Mouse (Mus musculus) yolk sac, embryonic 10.5 days (tissue): ENCODE data around the gene Etv6.

Experiments used
- DNase-seq: peaks from one replicate; pipeline ENCODE4 v3.0.0-alpha.2; 2017; ENCODE audit warnings: low spot score

The Etv6 gene

DNA sequence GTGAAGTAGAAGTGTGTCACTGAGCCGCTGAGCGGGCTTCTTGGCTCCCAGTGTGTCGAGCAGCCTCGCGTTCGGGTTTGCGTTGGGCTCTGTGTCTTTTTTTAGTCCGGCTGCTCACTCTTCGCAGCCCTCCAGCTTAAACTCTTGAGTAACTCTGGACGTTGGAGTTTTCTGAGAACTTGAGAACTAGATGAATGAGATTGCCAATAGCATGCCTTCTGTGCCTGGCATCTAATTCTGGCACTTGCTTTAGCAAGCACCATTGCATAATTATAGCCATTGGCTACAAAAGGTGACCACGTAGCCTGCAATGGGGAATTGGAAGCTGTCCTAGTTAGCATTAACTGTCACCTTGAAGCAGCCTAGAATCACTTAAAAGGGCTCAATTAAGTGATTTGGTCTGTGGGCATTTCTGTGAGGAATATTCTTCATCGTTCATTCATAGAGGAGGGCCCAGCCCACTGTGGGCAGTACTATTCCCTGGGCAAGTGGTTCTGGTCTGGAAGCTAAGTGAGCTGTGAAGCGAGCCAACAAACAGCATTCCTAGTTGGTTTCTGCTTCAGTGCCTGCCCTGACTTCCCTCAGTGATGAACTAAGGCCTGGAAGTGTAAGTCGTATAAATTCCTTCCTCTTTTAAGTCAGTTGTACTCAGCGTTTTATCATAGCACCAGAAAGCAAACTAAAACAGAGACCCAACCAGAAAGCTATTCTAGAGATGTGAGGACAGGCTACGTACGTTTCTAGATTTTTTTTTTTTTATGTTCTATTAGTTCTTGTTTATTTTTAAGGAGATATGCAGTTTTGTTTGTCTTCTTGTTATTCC, 136.6 kb downstream of the Etv6 start:
- DNase-seq, result no peak

DNA sequence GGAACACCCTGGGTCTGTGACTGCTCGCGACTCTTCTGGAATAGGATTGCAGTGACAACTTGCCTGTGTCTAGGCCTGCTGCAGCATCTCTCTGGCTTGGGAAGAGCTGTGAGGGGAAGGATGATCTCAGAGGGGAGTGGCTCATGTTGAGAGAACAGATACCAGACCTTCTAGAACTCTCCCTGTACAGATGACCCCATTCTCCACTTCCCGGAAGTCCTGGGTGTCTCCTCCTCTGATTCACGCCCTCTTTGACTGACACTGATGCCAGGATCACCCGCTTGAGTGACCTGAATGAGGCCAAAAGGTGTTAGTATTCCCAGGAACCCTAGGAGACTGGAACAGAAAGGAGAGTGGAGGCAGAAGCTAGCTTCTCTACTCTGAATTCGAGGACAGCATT, 137.9 kb downstream of the Etv6 start:
- no peak for DNase-seq

DNA sequence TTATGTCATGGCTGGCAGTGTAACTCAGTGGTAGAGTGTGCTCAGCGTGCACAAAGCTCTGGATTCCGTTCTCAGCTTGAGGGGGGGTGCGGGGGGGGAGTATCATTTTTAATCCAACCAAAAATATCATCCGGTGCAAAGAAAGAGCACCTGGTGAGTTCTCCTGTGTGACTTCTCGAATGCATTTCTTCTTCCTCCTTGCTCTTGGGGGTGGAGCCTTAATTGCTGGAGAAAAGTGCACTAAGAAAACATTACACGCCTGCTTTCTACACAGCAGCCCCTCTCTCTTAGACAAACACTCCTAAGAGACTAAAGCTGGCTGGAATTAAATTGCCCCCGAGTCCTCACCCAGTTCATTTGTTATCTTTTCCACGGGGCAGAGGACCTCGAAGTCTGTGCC, 139.6 kb downstream of the Etv6 start:
- DNase-seq, result no peak

DNA sequence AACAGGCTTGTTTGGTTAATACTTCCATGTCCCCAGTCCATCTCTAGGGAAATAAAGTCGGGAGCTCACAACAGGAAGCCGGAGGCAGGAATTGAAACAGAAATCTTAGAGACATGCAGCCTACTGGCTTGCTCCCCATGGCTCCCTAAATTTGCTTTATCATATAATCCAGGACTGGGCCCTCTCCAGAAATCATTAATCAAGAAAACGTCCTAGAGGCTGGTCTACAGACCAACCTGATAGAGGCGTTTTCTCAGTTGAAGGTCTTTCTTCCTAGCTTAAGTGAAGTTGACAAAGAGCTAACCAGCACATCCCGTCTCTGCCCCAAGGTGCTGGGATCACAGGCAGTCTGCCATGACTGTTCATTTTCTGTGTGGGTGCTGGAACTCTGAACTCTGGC, 141.7 kb downstream of the Etv6 start:
- no peak for DNase-seq

DNA sequence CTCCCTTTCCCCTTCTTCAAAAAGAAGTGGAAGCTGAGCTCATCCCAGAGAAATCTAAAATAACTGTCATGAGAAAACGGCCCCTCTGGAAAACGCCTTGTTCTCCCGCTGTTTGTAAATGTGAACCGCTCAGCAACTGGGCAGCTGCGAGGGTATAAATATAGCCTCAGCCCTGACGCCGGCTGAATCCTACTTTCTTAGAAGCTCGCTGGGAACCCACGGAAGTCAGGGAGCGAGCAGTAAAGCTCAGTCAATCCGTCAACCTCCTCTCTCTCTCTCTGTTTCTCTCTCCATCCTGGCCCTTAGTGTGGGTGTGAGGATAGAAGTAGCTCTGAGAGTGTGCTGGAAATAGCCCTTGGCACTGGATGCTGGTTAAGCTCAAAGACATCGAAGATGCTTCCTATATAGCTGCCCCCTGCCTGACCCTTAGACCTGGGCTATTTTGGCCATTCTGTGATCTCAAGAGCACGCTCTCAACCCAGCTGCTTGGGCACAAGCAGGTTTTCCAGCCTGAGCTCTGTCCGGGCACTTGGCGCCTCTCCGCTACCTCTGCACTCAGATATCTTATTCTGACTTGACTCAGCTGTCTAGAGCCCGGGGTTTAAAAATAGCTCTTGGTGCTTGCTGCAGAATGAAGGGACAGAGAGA, 146.9 kb downstream of the Etv6 start:
- no peak for DNase-seq

DNA sequence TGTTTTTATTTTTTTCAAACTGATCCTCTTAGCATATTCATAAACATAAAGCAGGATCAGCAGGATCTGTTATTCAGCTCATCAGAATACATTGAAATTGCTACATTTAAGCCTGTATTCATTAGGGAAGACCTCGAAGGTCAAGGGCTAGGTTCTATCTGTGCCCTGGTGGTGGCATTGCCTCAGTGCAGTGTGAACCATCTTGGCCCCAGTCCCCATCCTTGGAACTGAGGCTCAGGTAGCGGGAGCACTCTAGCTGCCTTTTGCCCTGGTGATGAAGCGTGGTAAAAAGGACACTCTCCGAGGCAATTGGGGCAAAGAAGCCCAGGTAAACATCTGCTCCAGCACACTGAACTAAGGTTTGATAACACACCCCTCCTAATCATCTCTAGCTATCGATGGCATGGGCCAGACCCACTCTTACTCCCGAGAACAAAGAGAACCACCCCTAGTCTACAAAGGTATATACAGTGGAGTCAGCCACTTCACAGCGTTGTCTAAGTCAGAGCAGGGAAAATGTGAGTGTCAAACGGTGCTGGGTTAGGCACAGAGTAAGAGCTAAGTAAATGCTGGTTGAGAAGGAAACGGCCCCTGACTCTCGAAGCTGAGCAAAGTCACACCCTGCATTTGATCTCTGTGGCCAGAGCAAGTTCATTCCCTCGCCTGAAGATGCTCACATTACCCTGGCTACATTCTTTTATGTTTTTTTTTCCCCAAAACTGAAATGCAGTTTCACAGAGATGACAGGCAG, 148.3 kb downstream of the Etv6 start:
- DNase-seq, result no peak

DNA sequence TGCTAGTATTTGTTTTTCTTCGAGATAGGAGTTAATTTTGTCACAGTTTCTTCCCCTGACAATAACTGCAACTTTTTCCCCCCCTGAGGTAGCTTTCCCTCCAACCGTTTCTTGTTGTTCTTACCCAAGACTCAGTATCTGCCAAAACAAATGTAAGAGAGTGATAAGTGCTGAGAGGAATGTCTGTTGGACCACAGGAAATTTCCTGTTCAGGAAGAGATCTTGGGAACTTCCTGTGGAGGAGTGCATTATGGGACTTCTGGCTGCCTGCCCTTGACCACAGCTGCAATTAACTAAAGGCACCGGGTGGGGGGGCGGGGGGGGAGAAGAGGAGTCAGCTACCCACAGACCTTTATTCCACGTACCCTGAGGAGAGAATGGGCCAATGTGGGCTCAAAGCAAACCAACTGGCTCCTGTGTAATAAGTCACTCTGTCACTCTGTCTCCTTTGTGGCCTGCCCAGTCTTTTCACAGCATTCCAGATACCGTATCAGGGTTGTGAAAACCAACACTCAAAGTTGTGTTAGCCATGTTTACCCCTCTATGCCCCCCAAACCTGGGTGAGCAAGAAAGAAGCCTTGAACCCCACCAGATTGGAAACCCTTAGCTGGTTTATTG, 150.9 kb downstream of the Etv6 start:
- DNase-seq, result no peak

DNA sequence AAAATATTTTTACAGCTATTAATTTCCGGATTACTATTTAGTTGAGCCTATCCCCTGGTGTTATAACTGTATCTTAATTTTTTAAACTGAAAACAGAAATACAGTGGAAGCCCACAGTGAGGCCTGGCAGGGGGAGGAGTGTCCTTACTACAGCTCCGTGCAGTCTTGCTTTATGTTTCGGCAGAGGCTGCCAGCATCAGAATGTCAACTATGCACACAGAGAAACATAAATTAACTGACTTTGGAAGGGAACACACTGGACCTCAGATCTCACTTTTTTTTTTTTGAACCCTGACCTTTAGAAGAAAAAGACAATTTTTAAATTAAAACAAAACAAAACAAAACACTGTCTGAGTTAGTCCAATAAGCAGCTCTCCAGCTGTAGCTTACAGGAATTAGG, 153.2 kb downstream of the Etv6 start:
- no peak for DNase-seq

DNA sequence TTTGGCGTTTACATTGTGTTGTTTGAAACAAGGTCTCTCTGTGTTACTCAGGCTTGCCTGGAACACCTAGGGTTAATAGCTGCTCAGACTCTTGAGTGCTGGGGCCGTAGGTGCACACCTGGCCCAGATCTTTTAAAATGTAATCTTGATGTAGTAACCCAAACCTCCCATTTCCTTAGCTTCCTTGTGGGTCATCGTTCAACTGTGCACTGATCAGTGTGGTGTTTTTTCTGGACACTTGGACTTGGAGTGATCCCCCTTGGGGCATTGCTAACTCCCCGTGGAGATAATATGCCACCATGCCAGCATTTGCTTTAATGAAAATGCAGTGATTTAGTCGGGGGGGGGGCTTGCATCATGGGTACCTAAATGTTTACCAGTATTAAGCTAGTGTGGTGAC, 153.7 kb downstream of the Etv6 start:
- DNase-seq, result no peak

DNA sequence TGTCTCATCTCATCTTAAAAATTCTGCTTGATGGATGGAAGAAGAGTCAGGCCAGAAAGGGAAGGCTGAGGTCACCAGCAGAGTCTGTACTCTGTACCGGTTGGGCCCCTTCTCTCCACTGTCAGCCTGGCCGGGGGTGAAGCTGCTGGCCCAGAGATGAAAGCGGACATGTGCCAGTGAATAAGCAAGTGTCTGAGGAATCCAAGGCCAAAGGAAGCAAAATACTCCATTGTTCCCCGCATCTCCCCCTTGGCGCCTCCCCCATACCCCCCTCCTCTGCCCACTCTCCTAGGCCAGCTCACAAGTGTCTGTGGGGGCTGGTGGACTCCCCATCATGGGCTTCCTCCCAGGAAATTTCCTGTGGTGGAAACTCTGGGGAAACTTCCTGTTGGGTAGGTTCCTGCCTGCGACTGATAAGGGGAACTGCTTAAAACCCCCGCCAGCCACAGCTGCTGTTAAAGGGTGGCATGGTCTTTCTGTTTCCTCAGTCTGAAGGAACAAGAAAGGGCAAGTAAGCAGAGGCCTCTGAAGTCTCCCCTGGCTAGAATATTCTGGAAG, 154.2 kb downstream of the Etv6 start:
- DNase-seq, result peak; percentile 24

DNA sequence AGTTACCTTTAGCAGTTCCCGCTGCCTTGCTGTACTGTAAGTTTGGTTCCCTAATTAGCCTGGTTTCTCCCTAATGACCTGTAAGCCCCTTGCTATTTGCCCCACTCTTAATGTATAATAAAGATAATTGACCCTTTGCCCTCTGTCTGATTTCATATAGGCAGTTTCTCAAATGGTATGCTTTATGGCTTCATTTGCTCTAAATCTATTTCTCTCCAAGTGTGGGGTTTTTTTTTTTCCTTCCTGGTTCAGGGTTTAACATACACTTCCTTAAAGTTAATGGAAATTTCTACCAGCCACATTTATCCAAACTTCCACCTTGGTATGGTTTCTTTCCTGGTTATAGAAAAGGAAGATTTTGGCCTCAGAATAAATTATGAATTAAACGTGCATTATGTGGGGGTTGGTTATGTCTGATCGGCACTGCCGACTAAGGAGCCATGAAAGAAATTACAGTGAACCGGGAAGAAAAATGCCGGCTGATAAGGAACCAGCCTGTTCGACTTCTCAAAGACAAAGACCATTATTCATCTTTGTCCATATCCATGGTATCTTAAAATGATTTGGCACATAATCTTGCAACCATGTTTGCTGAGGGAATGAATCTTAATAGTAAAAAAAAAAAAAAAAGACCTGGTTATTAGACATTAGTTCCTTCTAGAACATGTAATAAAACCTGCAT, 155.2 kb downstream of the Etv6 start:
- DNase-seq, result no peak

DNA sequence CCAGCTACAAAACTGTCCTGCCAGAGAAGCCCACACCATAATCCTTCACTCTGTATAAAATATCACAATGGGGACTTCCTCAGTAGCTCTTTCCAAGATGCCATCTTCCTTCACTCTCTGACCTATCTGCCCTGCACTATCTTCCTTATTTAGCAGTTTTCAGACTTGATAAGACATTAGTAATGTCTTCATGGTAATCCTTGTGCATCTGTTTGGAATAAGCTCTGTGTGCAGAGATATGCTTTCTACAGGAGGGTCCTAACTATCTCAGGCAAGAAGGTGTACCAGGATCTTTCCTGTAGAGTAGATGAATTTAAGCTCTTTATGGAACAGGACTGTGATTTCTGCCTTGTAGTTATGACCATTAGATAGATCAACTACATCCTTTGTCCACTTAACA, 157.2 kb downstream of the Etv6 start:
- no peak for DNase-seq

DNA sequence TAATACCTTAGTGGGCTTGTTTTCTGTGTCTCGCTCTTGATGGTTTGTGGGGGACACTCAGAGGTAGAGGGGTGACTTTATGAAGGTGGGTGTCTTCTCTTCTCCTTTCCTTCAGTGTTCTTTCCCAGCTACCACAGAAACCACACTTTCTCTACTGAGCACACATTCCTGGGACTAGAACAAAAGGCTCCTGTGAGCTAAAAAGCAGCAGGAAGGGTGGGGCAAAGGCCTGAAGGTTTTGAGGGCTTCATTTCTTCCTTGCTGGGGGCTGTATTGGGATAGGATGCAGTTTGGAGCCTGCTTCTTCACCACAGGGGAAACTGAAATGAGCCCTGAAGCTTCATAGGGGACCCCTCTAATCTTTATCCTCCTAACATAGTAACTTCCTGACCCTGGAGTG, 164.4 kb downstream of the Etv6 start:
- DNase-seq, result no peak

DNA sequence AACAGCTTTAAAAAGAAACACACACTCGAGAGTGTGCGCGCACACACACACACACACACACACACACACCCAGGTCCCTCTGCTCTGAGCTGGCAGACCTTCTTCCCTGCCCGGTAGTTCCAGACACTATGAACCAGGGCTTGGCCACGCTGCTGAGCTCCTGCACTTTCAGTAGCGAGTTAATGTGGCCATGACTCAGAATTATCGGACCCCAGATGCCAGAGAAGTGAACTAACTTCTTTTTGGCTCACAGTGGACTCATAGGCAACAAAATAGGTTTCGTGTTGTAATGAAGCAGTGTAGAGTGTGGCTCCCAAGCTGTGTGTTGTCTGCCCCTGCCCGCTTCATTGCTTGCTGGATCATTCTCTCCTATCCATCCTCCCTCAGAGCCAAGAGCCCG, 165.1 kb downstream of the Etv6 start:
- DNase-seq, result no peak

DNA sequence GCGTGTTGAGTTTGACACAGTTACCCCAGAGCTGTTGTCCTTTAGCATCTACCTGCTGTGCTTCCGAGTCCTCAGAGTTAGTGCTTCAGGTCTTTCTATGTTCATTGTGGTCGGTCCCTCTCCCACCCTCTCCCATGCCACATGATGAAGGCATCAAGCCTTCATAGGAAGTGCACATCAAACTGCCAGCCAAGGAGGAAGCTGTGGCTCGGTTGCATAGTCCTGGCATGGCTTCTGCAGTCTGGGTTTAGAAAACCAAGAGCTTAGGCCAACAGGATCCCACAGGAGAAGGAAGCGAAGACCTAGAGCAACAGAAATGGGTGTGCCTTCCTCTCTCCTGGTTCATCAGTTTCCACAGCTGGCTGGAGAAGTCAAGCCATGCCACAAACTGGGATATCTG, 166.7 kb downstream of the Etv6 start:
- DNase-seq, result no peak

DNA sequence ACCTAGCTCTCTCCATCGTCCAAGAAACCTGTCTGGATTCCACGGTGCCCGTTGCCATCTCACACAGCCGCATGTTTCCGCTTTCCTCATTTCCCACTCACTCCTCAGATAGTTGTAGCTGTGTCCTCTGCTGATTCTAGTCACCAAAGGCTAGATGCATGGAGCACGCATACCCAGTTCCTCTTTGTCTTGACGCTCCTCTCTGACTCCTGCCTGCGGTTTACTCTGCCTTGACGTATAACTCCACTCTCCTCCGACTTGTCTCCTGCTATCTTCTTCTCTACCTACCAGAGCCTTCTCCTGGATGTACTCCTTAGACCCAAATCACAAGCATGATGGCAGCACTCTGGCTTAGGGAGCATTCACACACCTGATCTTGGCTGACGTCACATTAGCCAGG, 169.7 kb downstream of the Etv6 start:
- DNase-seq, result no peak

DNA sequence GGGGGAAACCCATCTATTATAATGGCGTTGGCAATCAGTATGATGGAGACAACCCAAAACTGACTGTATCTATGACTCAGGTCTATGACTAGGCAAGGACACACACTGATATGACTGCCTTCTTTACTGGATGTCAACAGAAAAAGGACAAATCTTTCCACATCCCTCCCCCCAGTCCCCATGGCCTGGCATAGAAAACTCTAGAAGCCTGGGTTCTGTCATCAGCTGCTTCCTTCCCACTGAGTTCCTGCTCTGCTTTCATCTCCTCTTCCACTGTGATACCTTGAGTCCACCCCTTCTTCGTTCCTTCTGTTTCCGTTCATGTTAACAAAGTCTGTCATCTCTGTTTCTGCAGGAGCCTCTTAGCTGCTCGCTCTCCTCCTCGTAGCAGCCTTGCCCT, 170.2 kb downstream of the Etv6 start:
- DNase-seq, result no peak

DNA sequence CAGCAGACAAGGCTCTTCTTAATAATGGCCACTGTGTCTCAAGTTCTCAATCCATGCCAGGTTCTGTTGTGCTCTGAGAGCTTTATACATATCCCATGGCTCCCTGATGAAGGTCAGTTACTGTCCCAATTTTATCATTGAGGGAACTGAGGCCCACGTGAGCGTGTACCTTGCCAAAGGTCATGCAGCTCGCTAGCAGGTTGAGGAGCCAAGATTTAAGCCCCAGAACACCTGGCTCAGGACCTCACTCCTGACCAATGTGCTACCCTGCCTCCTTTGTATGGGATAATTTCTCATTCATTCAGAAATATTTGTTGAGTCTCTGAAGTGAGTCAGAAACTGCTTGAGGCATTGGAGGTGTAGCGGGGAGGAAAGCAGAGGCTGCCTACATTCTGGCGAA, 170.8 kb downstream of the Etv6 start:
- DNase-seq, result no peak

DNA sequence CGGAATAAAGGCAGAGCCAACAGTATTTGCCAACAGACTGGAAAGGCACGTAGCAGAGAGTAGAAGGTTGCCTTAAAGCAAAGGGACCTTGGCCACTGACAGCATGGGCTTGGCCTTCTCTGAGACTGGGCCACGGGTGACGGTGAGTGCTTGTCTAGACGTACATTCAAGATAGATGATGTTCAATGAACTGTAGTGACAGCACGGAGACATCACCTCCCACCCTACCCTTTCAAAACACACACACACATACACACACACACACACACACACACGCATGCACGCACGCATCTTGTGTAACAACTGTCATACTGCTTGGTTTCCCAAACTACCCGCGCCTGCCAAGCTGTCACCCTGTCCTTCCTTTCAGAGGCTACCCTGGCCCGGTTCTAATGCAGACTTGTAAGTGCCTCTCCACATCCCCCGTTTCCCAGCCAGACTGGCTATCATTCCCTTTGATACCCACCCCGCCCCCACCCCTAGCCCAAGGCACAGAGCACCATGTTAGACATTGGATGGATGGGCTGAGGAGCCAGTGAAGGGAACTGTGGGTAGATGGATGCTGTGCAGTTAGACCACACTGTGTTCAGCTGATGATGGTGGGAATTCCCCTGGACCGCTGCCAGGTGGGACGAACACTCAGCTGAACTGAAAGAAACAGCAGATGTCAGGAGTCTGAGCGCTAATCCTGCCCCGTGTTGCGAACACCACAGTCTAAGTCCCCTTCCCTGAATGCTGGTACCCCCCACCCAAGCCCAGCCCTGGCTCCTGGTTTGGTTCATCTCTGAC, 172.1 kb downstream of the Etv6 start:
- no peak for DNase-seq

DNA sequence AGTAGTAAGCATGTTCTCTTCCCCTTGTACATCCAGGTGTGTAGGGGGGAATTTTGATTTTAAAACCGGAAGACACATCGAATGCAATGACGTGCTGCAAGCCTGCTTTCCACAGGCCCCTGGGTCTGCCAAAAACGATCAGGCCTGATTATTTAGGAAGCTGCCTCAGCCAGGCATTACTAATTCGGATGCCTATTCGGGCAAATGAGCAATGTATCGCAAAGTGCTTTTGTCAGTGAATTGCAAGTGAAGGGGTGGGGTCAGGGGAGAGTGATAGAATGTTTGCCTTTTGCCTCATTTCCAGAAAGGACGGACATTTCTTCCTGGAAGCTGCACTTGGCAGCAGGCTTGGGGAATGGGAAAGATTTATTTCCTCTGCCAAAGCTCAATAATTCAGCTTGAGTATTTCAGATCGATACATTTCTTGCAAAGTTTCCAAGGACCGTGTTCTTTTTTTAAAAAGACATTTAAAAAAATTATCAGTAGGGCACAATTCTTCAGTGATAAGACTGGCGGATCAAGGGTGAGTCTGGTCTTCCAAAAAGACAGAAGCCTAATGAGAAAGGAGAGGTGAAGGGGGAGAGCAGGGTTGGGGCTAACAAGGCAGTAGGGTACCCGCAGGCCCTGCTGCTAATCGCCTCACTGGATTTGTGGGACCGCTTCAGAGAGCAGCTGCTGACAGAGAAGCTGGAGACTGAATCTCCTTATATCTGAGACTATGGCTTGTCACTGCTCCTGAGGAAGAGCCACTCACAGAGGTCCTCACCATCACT, 172.9 kb downstream of the Etv6 start:
- DNase-seq, result no peak
